Mouse (Mus musculus): Measurements from ENCODE around the gene Dppa4. TPM values are rescaled to one million over a fixed set of nuclear protein-coding genes. Genes with fewer than 3 reads are reported as not detected.

The Dppa4 gene
- polyA plus RNA-seq, 2 experiments: not detected

DNA sequence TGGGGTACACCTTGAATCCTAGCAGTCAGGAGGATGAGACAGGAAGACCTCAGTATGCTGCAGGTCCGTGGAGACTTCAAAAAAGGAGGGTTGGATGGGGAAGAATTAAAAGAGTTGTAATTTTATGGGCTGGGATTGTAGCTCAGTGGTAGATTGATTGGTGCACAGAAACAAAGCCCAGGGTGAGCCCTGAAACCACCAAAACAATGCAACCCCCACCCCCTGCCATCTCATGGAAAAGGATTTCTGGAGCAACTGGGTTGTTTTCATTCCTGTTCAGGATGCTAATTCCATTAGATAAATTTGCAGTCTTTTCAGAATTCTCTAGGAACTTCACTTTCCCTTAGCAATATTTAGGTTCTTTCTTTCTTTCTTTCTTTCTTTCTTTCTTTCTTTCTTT lies 732 bp upstream of the Dppa4 start:
- ATAC-seq (ENCODE audit: low FRiP score, low read depth): no peak

DNA sequence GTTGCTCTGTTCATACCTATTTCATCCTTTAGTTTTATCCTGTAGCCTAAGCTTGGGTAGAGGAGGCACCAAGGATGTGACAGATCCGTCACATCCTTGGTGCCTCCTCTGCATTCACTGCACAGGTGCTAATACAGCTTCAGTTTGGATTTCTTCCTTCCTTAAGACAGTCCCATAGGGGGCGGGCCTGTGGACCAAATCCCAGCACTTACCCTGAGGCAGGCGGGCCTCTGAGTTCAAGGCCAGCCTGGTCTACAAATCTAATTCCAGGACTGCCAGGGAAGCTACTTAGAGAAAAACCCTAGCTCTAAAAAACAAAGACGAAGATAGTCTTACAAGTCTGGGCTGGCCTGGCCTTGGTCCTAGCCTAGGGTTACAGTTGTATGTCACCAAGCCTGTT lies 2.0 kb downstream of the Dppa4 start:
- Histone ChIP-seq H3K9ac (ENCODE audit: low read depth, low read length, severe bottlenecking) (no peak overlapping the region), H3K27ac (replicated peaks; ENCODE audit: low read depth, low read length) (no peak overlapping the region), H3K4me2 (replicated peaks; ENCODE audit: low read depth, low read length, severe bottlenecking) (no peak overlapping the region), H3K9me3 (ENCODE audit: control insufficient read depth, low read length) (no peaks in the 10 kb centered on the region), H3K4me3 (replicated peaks; ENCODE audit: low read length) (no peak overlapping the region), H3K36me3 (ENCODE audit: control insufficient read depth, insufficient read depth, low read length) (no peaks in the 10 kb centered on the region), H3K27me3 (ENCODE audit: control insufficient read depth, insufficient read depth, low read length) (no peaks in the 10 kb centered on the region), H3K4me1 (ENCODE audit: control insufficient read depth, insufficient read depth, low read length) (no peaks in the 10 kb centered on the region)
- no peak for DNase-seq (ENCODE audit: low spot score)
- TF ChIP-seq POLR2A (IDR thresholded peaks at IDR 0.05; ENCODE audit: borderline replicate concordance, extremely low read depth, insufficient read depth, insufficient read length): no peak
- 95% methylated on average over 4 of the region's 4 CpGs for WGBS
- ATAC-seq (ENCODE audit: low FRiP score, low read depth): no peak

More for the DNA sequence above, 732 bp upstream of the Dppa4 start:
- no peak overlapping the region for H3K4me2 ChIP-seq (replicated peaks; ENCODE audit: low read depth, low read length, severe bottlenecking)
- H3K4me3 ChIP-seq (replicated peaks; ENCODE audit: low read length): no peak overlapping the region
- H3K9ac ChIP-seq (ENCODE audit: low read depth, low read length, severe bottlenecking): no peak overlapping the region
- DNase-seq (ENCODE audit: low spot score): no peak
- 71% methylated on average over 1 of the region's 1 CpGs for WGBS
- no peak for TF ChIP-seq POLR2A (IDR thresholded peaks at IDR 0.05; ENCODE audit: borderline replicate concordance, extremely low read depth, insufficient read depth, insufficient read length)
- no peak overlapping the region for H3K27ac ChIP-seq (replicated peaks; ENCODE audit: low read depth, low read length)
- H3K27me3 ChIP-seq (ENCODE audit: control insufficient read depth, insufficient read depth, low read length): no peaks in the 10 kb centered on the region
- H3K36me3 ChIP-seq (ENCODE audit: control insufficient read depth, insufficient read depth, low read length): no peaks in the 10 kb centered on the region
- H3K9me3 ChIP-seq (ENCODE audit: control insufficient read depth, low read length): no peaks in the 10 kb centered on the region
- no peaks in the 10 kb centered on the region for H3K4me1 ChIP-seq (ENCODE audit: control insufficient read depth, insufficient read depth, low read length)

DNA sequence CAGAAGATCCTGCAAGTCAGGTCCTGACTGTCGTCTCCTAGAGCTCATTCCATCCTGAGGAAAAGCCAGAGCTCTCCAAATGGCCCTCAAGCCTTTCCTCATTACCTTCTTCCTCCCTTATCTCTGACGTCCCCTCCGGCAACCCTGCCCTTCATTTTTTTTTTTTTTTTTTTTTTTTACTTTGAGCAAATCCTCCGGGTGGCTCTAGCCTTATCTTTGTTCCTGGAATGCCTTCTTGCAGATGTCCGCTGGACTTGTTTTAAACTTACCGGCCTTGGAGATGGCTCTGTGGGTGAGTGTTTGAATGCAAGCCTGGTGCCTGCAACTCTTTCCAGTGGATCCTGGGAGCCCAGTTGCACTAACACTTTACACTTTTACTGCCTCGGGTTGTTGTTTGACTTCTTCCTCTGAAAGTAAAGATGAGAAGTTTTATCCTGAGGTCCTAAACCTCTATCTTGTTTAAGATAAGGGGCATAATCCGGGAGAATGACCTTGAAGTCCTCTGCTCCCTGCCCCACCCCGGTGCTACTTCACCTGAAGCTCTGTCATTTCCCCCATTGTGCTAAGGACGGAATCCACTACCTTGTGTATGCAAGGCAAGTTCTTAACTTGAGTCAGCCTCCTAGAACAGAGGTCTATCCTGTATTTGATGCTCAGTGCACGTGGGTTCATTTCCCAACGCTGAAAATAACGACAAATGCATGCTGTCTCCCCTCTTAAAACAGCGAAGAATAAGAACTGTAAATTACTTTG lies 14.0 kb downstream of the Dppa4 start:
- Histone ChIP-seq H3K9me3 (ENCODE audit: control insufficient read depth, low read length) (no peaks in the 10 kb centered on the region), H3K4me3 (replicated peaks; ENCODE audit: low read length) (no peak overlapping the region), H3K36me3 (ENCODE audit: control insufficient read depth, insufficient read depth, low read length) (no peaks in the 10 kb centered on the region), H3K4me1 (ENCODE audit: control insufficient read depth, insufficient read depth, low read length) (no peaks in the 10 kb centered on the region), H3K9ac (ENCODE audit: low read depth, low read length, severe bottlenecking) (no peak overlapping the region), H3K4me2 (replicated peaks; ENCODE audit: low read depth, low read length, severe bottlenecking) (no peak overlapping the region), H3K27me3 (ENCODE audit: control insufficient read depth, insufficient read depth, low read length) (no peaks in the 10 kb centered on the region), H3K27ac (replicated peaks; ENCODE audit: low read depth, low read length) (no peak overlapping the region)
- no peak for TF ChIP-seq POLR2A (IDR thresholded peaks at IDR 0.05; ENCODE audit: borderline replicate concordance, extremely low read depth, insufficient read depth, insufficient read length)
- WGBS: 63% methylated on average over 14 of the region's 14 CpGs
- ATAC-seq (ENCODE audit: low FRiP score, low read depth) (no peak), DNase-seq (ENCODE audit: low spot score) (no peak)

DNA sequence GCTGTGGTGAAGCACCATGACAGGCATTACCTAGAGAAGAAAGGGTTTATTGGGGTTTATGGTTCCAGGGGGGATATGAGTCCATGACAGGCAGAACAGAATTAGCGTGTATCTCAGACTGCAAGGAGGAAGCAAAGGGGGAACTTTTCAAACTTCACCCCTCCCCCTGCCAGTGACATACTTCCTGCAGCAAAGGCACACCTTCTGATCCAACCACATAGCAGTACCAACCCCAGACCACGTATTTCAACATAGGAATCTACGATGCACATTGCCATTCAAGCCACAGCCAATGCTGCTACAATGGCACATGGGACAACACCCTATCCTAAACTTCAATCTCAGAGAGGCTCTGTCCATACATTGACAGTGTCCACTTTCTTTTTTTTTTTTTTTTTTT lies 16.4 kb downstream of the Dppa4 start:
- no peak overlapping the region for H3K9ac ChIP-seq (ENCODE audit: low read depth, low read length, severe bottlenecking)
- ATAC-seq (ENCODE audit: low FRiP score, low read depth) (no peak), DNase-seq (ENCODE audit: low spot score) (no peak)
- H3K27ac ChIP-seq (replicated peaks; ENCODE audit: low read depth, low read length): no peak overlapping the region
- WGBS: 78% methylated on average over 3 of the region's 3 CpGs
- TF ChIP-seq POLR2A (IDR thresholded peaks at IDR 0.05; ENCODE audit: borderline replicate concordance, extremely low read depth, insufficient read depth, insufficient read length): no peak
- H3K27me3 ChIP-seq (ENCODE audit: control insufficient read depth, insufficient read depth, low read length): no peaks in the 10 kb centered on the region
- no peaks in the 10 kb centered on the region for H3K36me3 ChIP-seq (ENCODE audit: control insufficient read depth, insufficient read depth, low read length)
- no peaks in the 10 kb centered on the region for H3K4me1 ChIP-seq (ENCODE audit: control insufficient read depth, insufficient read depth, low read length)
- no peak overlapping the region for H3K4me3 ChIP-seq (replicated peaks; ENCODE audit: low read length)
- no peaks in the 10 kb centered on the region for H3K9me3 ChIP-seq (ENCODE audit: control insufficient read depth, low read length)
- H3K4me2 ChIP-seq (replicated peaks; ENCODE audit: low read depth, low read length, severe bottlenecking): no peak overlapping the region

DNA sequence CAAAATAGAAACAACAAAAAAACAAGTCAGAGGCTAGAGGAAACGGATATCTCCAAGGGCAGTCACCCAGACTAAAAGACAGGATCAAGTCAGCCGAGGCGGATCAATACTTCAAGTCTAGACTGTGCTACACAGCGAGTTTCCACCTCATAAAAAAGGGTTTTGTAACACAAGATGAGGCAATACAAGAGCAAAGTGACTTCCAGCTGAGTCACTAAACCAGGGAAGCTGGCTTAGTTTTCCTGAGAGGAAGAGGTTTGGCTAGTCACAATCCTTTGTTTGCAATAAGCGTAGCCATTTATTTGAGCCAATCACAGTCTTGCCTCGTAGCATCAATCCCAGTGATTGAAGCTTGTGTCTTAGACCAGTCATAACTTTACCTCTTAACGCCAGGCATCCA lies 20.0 kb downstream of the Dppa4 start, which contains the start of gene Dppa2:
Gene Dppa2, plus strand, starts transcription at position 400 of the 400 bp plus-strand sequence.
- H3K4me1 ChIP-seq (ENCODE audit: control insufficient read depth, insufficient read depth, low read length): no peaks in the 10 kb centered on the region
- H3K4me3 ChIP-seq (replicated peaks; ENCODE audit: low read length): no peak within 1 kb of the TSS
- H3K9me3 ChIP-seq (ENCODE audit: control insufficient read depth, low read length): no peaks in the 10 kb centered on the region
- no peak within 1 kb of the TSS for H3K27ac ChIP-seq (replicated peaks; ENCODE audit: low read depth, low read length)
- H3K36me3 ChIP-seq (ENCODE audit: control insufficient read depth, insufficient read depth, low read length): no peaks in the 10 kb centered on the region
- no peak within 1 kb of the TSS for H3K4me2 ChIP-seq (replicated peaks; ENCODE audit: low read depth, low read length, severe bottlenecking)
- WGBS: 75% methylated on average over 7 of the region's 7 CpGs
- DNase-seq (ENCODE audit: low spot score): no peak
- ATAC-seq (ENCODE audit: low FRiP score, low read depth): no peak
- no peak for TF ChIP-seq POLR2A (IDR thresholded peaks at IDR 0.05; ENCODE audit: borderline replicate concordance, extremely low read depth, insufficient read depth, insufficient read length)
- no peaks in the 10 kb centered on the region for H3K27me3 ChIP-seq (ENCODE audit: control insufficient read depth, insufficient read depth, low read length)
- H3K9ac ChIP-seq (ENCODE audit: low read depth, low read length, severe bottlenecking): no peak within 1 kb of the TSS

Measured in limb, embryonic 14.5 days (tissue).